Mouse (Mus musculus) kidney, postnatal 0 days (tissue): ENCODE results near the gene Sorcs2. TPM values are rescaled to one million over a fixed set of nuclear protein-coding genes. Genes with fewer than 3 reads are reported as not detected.
A peak's percentile ranks its signal among the peaks of the same experiment; 100 is the strongest.

Source experiments
- ATAC-seq: fragments of 200-750 bp; cut with Nextera tagmentation; replicated peaks from 2 replicates; pipeline ENCODE4 v1.8.0; 2017; ENCODE audit warnings: low read depth, moderate number of reproducible peaks, moderate TSS enrichment, moderate library complexity; ENCODE audit not compliant: low FRiP score
- DNase-seq: peaks from one replicate; pipeline ENCODE4 v3.0.0-alpha.2; 2016; ENCODE audit warnings: low spot score
- H3K27ac ChIP-seq: fragments of 300-500 bp; sonication (generic); 2 replicates; pipeline ENCODE4 v1.5.1; 2014; ENCODE audit warnings: mild to moderate bottlenecking
- H3K27me3 ChIP-seq: fragments of 300-500 bp; sonication (generic); 2 replicates; pipeline ENCODE4 v1.6.1; 2014; ENCODE audit warnings: low read length, mixed read lengths; ENCODE audit not compliant: insufficient read depth
- H3K36me3 ChIP-seq: fragments of 300-500 bp; sonication (generic); 2 replicates; pipeline ENCODE4 v1.6.1; 2014; ENCODE audit warnings: low read length, mixed read lengths; ENCODE audit not compliant: insufficient read depth
- H3K4me1 ChIP-seq: fragments of 300-500 bp; sonication (generic); replicated peaks from 2 replicates; pipeline ENCODE4 v1.6.1; 2014; ENCODE audit warnings: antibody characterized with exemption, low read length, mixed read lengths; ENCODE audit not compliant: insufficient read depth
- H3K4me2 ChIP-seq: fragments of 300-500 bp; sonication (generic); 2 replicates; pipeline ENCODE4 v1.6.1; 2014; ENCODE audit warnings: mild to moderate bottlenecking, low read length, moderate library complexity, mixed read lengths
- H3K4me3 ChIP-seq: fragments of 300-500 bp; sonication (generic); replicated peaks from 2 replicates; pipeline ENCODE4 v1.5.1; 2014; ENCODE audit warnings: low read depth, low read length
- H3K9ac ChIP-seq: fragments of 300-500 bp; sonication (generic); 2 replicates; pipeline ENCODE4 v1.6.1; 2014; ENCODE audit warnings: low read depth, low read length
- H3K9me3 ChIP-seq: fragments of 300-500 bp; sonication (generic); replicated peaks from 2 replicates; pipeline ENCODE4 v1.6.1; 2016; ENCODE audit warnings: low read length, inconsistent platforms, mixed read lengths
- CTCF ChIP-seq: IDR thresholded peaks from 2 replicates; pipeline ENCODE4 v1.5.1; 2016; ENCODE audit warnings: antibody characterized with exemption, low read depth, mild to moderate bottlenecking, moderate library complexity
- WGBS: fragments of 180-500 bp; shearing (Covaris S2); extraction: QIAGEN DNeasy Blood & Tissue Kit; methylation state at CpG from one replicate; pipeline ENCODE4 v1.1.7; 2014; 5-methylcytosine and 5-hydroxymethylcytosine counted together
- polyA plus RNA-seq: library from polyadenylated mRNA; unstranded; fragments of >200 nt; fragmentation: Nextera tagmentation; extraction: Ambion mirVana; gene quantifications from 2 replicates; pipeline ENCODE4 v1.2.1, GENCODE M21; 2015

Gene Sorcs2
- polyA plus RNA-seq, 1 experiment from 2014 or later, result 5.1 TPM

GRCm38 (mm10) chr5:36135874-36136542, 261.9 kb downstream of the Sorcs2 start:
- DNase-seq (no peak), ATAC-seq (0 out of 2 replicates have a peak, but pooled peaks have one; percentile 7)
- Histone ChIP-seq H3K9me3 (no peaks in the 10 kb centered on the region), H3K27ac (no peak overlapping the region), H3K4me1 (no peaks in the 10 kb centered on the region), H3K36me3 (no peaks in the 10 kb centered on the region), H3K27me3 (no peaks in the 10 kb centered on the region), H3K4me2 (no peak overlapping the region), H3K9ac (no peak overlapping the region), H3K4me3 (no peak overlapping the region)
- WGBS, result 75% methylated on average over 3 of the region's 3 CpGs
- no peak; the same call in 1 of the 2 replicates for TF ChIP-seq CTCF

- Histone ChIP-seq H3K4me2 (no peak overlapping the region), H3K36me3 (no peaks in the 10 kb centered on the region), H3K9me3 (no peaks in the 10 kb centered on the region), H3K27me3 (no peaks in the 10 kb centered on the region), H3K4me1 (no peaks in the 10 kb centered on the region), H3K9ac (no peak overlapping the region), H3K4me3 (no peak overlapping the region), H3K27ac (no peak overlapping the region)
- DNase-seq, result no peak
- TF ChIP-seq CTCF, result no peak
- WGBS, result 64% methylated on average over 6 of the region's 6 CpGs
- ATAC-seq, result no peak
These were observed 263.6 kb downstream of the Sorcs2 start for GRCm38 (mm10) chr5:36134302-36134701.

- Histone ChIP-seq H3K36me3 (no peaks in the 10 kb centered on the region), H3K9me3 (no peaks in the 10 kb centered on the region), H3K27me3 (no peaks in the 10 kb centered on the region), H3K9ac (no peak overlapping the region), H3K4me2 (no peak overlapping the region), H3K27ac (no peak overlapping the region), H3K4me1 (no peaks in the 10 kb centered on the region), H3K4me3 (no peak overlapping the region)
- no peak for DNase-seq
- ATAC-seq, result no peak; the same call in 1 of the 2 replicates
- 44% methylated on average over 2 of the region's 2 CpGs for WGBS
- peak; percentile 19; the same call in 1 of the 2 replicates for TF ChIP-seq CTCF
These were observed 264.0 kb downstream of the Sorcs2 start for GRCm38 (mm10) chr5:36133893-36134292.

- DNase-seq (no peak), ATAC-seq (no peak)
- TF ChIP-seq CTCF, result no peak
- Histone ChIP-seq H3K27ac (no peak overlapping the region), H3K9ac (no peak overlapping the region), H3K4me2 (no peak overlapping the region), H3K4me1 (no peaks in the 10 kb centered on the region), H3K4me3 (no peak overlapping the region), H3K36me3 (no peaks in the 10 kb centered on the region), H3K9me3 (no peaks in the 10 kb centered on the region), H3K27me3 (no peaks in the 10 kb centered on the region)
- 54% methylated on average over 8 of the region's 8 CpGs for WGBS
These were observed 267.4 kb downstream of the Sorcs2 start for GRCm38 (mm10) chr5:36130393-36131011.

- H3K4me2 ChIP-seq, result no peak overlapping the region
- H3K4me3 ChIP-seq, result no peak overlapping the region
- H3K9ac ChIP-seq, result no peak overlapping the region
- H3K9me3 ChIP-seq, result no peaks in the 10 kb centered on the region
- WGBS, result 73% methylated on average over 2 of the region's 2 CpGs
- H3K27me3 ChIP-seq, result no peaks in the 10 kb centered on the region
- no peaks in the 10 kb centered on the region for H3K4me1 ChIP-seq
- no peak for TF ChIP-seq CTCF
- no peak for DNase-seq
- no peaks in the 10 kb centered on the region for H3K36me3 ChIP-seq
- no peak overlapping the region for H3K27ac ChIP-seq
- no peak for ATAC-seq
These were observed 268.3 kb downstream of the Sorcs2 start for GRCm38 (mm10) chr5:36129661-36130060.

- DNase-seq (no peak), ATAC-seq (no peak)
- H3K4me3 ChIP-seq, result no peak overlapping the region
- H3K27ac ChIP-seq, result no peak overlapping the region
- no peak overlapping the region for H3K9ac ChIP-seq
- TF ChIP-seq CTCF, result no peak
- no peaks in the 10 kb centered on the region for H3K27me3 ChIP-seq
- H3K4me2 ChIP-seq, result no peak overlapping the region
- no peaks in the 10 kb centered on the region for H3K9me3 ChIP-seq
- H3K36me3 ChIP-seq, result no peaks in the 10 kb centered on the region
- WGBS, result 46% methylated on average over 3 of the region's 3 CpGs
- no peaks in the 10 kb centered on the region for H3K4me1 ChIP-seq
These were observed 269.4 kb downstream of the Sorcs2 start for GRCm38 (mm10) chr5:36128513-36128912.
